Mouse (Mus musculus): ENCODE data around the gene Wipf2. TPM values are rescaled to one million over a fixed set of nuclear protein-coding genes. Genes with fewer than 3 reads are reported as not detected.
A peak's percentile ranks its signal among the peaks of the same experiment; 100 is the strongest.

Gene Wipf2
- polyA plus RNA-seq, 1 experiment from 2014 or later, result 5.4 TPM

GRCm38 (mm10) chr11:98835725-98836124, 27.7 kb upstream of the Wipf2 start:
- H3K36me3 ChIP-seq (ENCODE audit: control insufficient read depth, insufficient read depth, low read length), result peaks cover 10% of the 10 kb centered on the region
- no peaks in the 10 kb centered on the region for H3K9me3 ChIP-seq (ENCODE audit: control insufficient read depth, low read length)
- no peak overlapping the region for H3K4me2 ChIP-seq (replicated peaks; ENCODE audit: low read depth, low read length)
- no peak overlapping the region for H3K4me3 ChIP-seq (ENCODE audit: low read depth, low read length)
- no peak overlapping the region for H3K9ac ChIP-seq (ENCODE audit: low read depth, low read length)
- DNase-seq (ENCODE audit: low spot score) (no peak), ATAC-seq (ENCODE audit: low FRiP score) (no peak)
- peaks cover 8% of the 10 kb centered on the region; the same call in 1 of the 2 replicates for H3K27me3 ChIP-seq (ENCODE audit: control insufficient read depth, insufficient read depth, low read length)
- H3K27ac ChIP-seq (ENCODE audit: low read depth, low read length), result no peak overlapping the region
- H3K4me1 ChIP-seq (replicated peaks; ENCODE audit: control insufficient read depth, insufficient read depth, low read length), result no peaks in the 10 kb centered on the region
- 71% methylated on average over 3 of the region's 3 CpGs for WGBS

- Histone ChIP-seq H3K9me3 (ENCODE audit: control insufficient read depth, low read length) (no peaks in the 10 kb centered on the region), H3K9ac (ENCODE audit: low read depth, low read length) (no peak overlapping the region), H3K36me3 (ENCODE audit: control insufficient read depth, insufficient read depth, low read length) (peaks cover 9% of the 10 kb centered on the region), H3K4me2 (replicated peaks; ENCODE audit: low read depth, low read length) (peak overlapping the region; percentile 98; the same call in 1 of the 2 replicates), H3K4me3 (ENCODE audit: low read depth, low read length) (no peak overlapping the region), H3K27ac (ENCODE audit: low read depth, low read length) (no peak overlapping the region), H3K27me3 (ENCODE audit: control insufficient read depth, insufficient read depth, low read length) (peaks cover 8% of the 10 kb centered on the region; the same call in 1 of the 2 replicates), H3K4me1 (replicated peaks; ENCODE audit: control insufficient read depth, insufficient read depth, low read length) (no peaks in the 10 kb centered on the region)
- no peak for ATAC-seq (ENCODE audit: low FRiP score)
- DNase-seq (ENCODE audit: low spot score), result no peak
- WGBS, result 27% methylated on average over 7 of the region's 7 CpGs
Measured at GRCm38 (mm10) chr11:98836128-98836527, 27.3 kb upstream of the Wipf2 start.

GRCm38 (mm10) chr11:98836651-98837141, 26.7 kb upstream of the Wipf2 start, which contains the start of gene Rapgefl1:
Gene Rapgefl1 (plus strand): TSS chr11:98836785.
- peak; percentile 87 for ATAC-seq (ENCODE audit: low FRiP score)
- under 1% methylated on average over 37 of the region's 48 CpGs for WGBS
- DNase-seq (ENCODE audit: low spot score), result peak; percentile 87
- Histone ChIP-seq H3K36me3 (ENCODE audit: control insufficient read depth, insufficient read depth, low read length) (peaks cover 7% of the 10 kb centered on the region; the same call in 1 of the 2 replicates), H3K4me3 (ENCODE audit: low read depth, low read length) (peak within 1 kb of the TSS; percentile 53), H3K27ac (ENCODE audit: low read depth, low read length) (peak within 1 kb of the TSS; percentile 67; the same call in 1 of the 2 replicates), H3K4me2 (replicated peaks; ENCODE audit: low read depth, low read length) (peak within 1 kb of the TSS; percentile 98), H3K9ac (ENCODE audit: low read depth, low read length) (peak within 1 kb of the TSS; percentile 66), H3K4me1 (replicated peaks; ENCODE audit: control insufficient read depth, insufficient read depth, low read length) (no peaks in the 10 kb centered on the region), H3K27me3 (ENCODE audit: control insufficient read depth, insufficient read depth, low read length) (peaks cover 8% of the 10 kb centered on the region; the same call in 1 of the 2 replicates), H3K9me3 (ENCODE audit: control insufficient read depth, low read length) (no peaks in the 10 kb centered on the region)

- H3K36me3 ChIP-seq (ENCODE audit: control insufficient read depth, insufficient read depth, low read length), result peaks cover 7% of the 10 kb centered on the region; the same call in 1 of the 2 replicates
- peak overlapping the region; percentile 98 for H3K4me2 ChIP-seq (replicated peaks; ENCODE audit: low read depth, low read length)
- ATAC-seq (ENCODE audit: low FRiP score), result peak; percentile 53; the same call in 1 of the 2 replicates
- H3K4me1 ChIP-seq (replicated peaks; ENCODE audit: control insufficient read depth, insufficient read depth, low read length), result no peaks in the 10 kb centered on the region
- H3K27me3 ChIP-seq (ENCODE audit: control insufficient read depth, insufficient read depth, low read length), result peaks cover 8% of the 10 kb centered on the region; the same call in 1 of the 2 replicates
- 1% methylated on average over 29 of the region's 29 CpGs for WGBS
- no peaks in the 10 kb centered on the region for H3K9me3 ChIP-seq (ENCODE audit: control insufficient read depth, low read length)
- no peak overlapping the region for H3K27ac ChIP-seq (ENCODE audit: low read depth, low read length)
- DNase-seq (ENCODE audit: low spot score), result peak; percentile 39
- H3K9ac ChIP-seq (ENCODE audit: low read depth, low read length), result peak overlapping the region; percentile 66
- peak overlapping the region; percentile 53 for H3K4me3 ChIP-seq (ENCODE audit: low read depth, low read length)
Measured at GRCm38 (mm10) chr11:98837231-98837704, 26.2 kb upstream of the Wipf2 start.

GRCm38 (mm10) chr11:98837917-98838316, 25.5 kb upstream of the Wipf2 start:
- no peaks in the 10 kb centered on the region for H3K4me1 ChIP-seq (replicated peaks; ENCODE audit: control insufficient read depth, insufficient read depth, low read length)
- H3K9me3 ChIP-seq (ENCODE audit: control insufficient read depth, low read length), result no peaks in the 10 kb centered on the region
- ATAC-seq (ENCODE audit: low FRiP score), result no peak
- no peak overlapping the region; the same call in 1 of the 2 replicates for H3K4me3 ChIP-seq (ENCODE audit: low read depth, low read length)
- no peak overlapping the region for H3K27ac ChIP-seq (ENCODE audit: low read depth, low read length)
- H3K36me3 ChIP-seq (ENCODE audit: control insufficient read depth, insufficient read depth, low read length), result peaks cover 4% of the 10 kb centered on the region; the same call in 1 of the 2 replicates
- WGBS, result 58% methylated on average over 11 of the region's 11 CpGs
- H3K9ac ChIP-seq (ENCODE audit: low read depth, low read length), result no peak overlapping the region
- peak overlapping the region; percentile 98; the same call in 1 of the 2 replicates for H3K4me2 ChIP-seq (replicated peaks; ENCODE audit: low read depth, low read length)
- DNase-seq (ENCODE audit: low spot score), result no peak
- peaks cover 8% of the 10 kb centered on the region; the same call in 1 of the 2 replicates for H3K27me3 ChIP-seq (ENCODE audit: control insufficient read depth, insufficient read depth, low read length)

- H3K27me3 ChIP-seq (ENCODE audit: control insufficient read depth, insufficient read depth, low read length), result peaks cover 8% of the 10 kb centered on the region; the same call in 1 of the 2 replicates
- ATAC-seq (ENCODE audit: low FRiP score), result no peak
- H3K9me3 ChIP-seq (ENCODE audit: control insufficient read depth, low read length), result no peaks in the 10 kb centered on the region
- WGBS, result 76% methylated on average over 9 of the region's 9 CpGs
- H3K4me1 ChIP-seq (replicated peaks; ENCODE audit: control insufficient read depth, insufficient read depth, low read length), result no peaks in the 10 kb centered on the region
- DNase-seq (ENCODE audit: low spot score), result no peak
- H3K27ac ChIP-seq (ENCODE audit: low read depth, low read length), result no peak overlapping the region
- H3K4me2 ChIP-seq (replicated peaks; ENCODE audit: low read depth, low read length), result no peak overlapping the region
- no peaks in the 10 kb centered on the region for H3K36me3 ChIP-seq (ENCODE audit: control insufficient read depth, insufficient read depth, low read length)
- no peak overlapping the region for H3K9ac ChIP-seq (ENCODE audit: low read depth, low read length)
- no peak overlapping the region for H3K4me3 ChIP-seq (ENCODE audit: low read depth, low read length)
Measured at GRCm38 (mm10) chr11:98838512-98838911, 24.9 kb upstream of the Wipf2 start.

GRCm38 (mm10) chr11:98839402-98839801, 24.0 kb upstream of the Wipf2 start:
- no peaks in the 10 kb centered on the region for H3K4me1 ChIP-seq (replicated peaks; ENCODE audit: control insufficient read depth, insufficient read depth, low read length)
- H3K9me3 ChIP-seq (ENCODE audit: control insufficient read depth, low read length), result no peaks in the 10 kb centered on the region
- H3K27me3 ChIP-seq (ENCODE audit: control insufficient read depth, insufficient read depth, low read length), result peaks cover 8% of the 10 kb centered on the region; the same call in 1 of the 2 replicates
- H3K9ac ChIP-seq (ENCODE audit: low read depth, low read length), result no peak overlapping the region
- no peak overlapping the region for H3K4me2 ChIP-seq (replicated peaks; ENCODE audit: low read depth, low read length)
- ATAC-seq (ENCODE audit: low FRiP score) (no peak), DNase-seq (ENCODE audit: low spot score) (no peak)
- WGBS, result 41% methylated on average over 6 of the region's 6 CpGs
- H3K36me3 ChIP-seq (ENCODE audit: control insufficient read depth, insufficient read depth, low read length), result no peaks in the 10 kb centered on the region
- no peak overlapping the region for H3K27ac ChIP-seq (ENCODE audit: low read depth, low read length)
- H3K4me3 ChIP-seq (ENCODE audit: low read depth, low read length), result no peak overlapping the region

GRCm38 (mm10) chr11:98839897-98840296, 23.5 kb upstream of the Wipf2 start:
- Histone ChIP-seq H3K9me3 (ENCODE audit: control insufficient read depth, low read length) (no peaks in the 10 kb centered on the region), H3K27me3 (ENCODE audit: control insufficient read depth, insufficient read depth, low read length) (peaks cover 8% of the 10 kb centered on the region; the same call in 1 of the 2 replicates), H3K4me1 (replicated peaks; ENCODE audit: control insufficient read depth, insufficient read depth, low read length) (no peaks in the 10 kb centered on the region), H3K9ac (ENCODE audit: low read depth, low read length) (no peak overlapping the region), H3K27ac (ENCODE audit: low read depth, low read length) (no peak overlapping the region), H3K4me3 (ENCODE audit: low read depth, low read length) (no peak overlapping the region), H3K36me3 (ENCODE audit: control insufficient read depth, insufficient read depth, low read length) (no peaks in the 10 kb centered on the region), H3K4me2 (replicated peaks; ENCODE audit: low read depth, low read length) (no peak overlapping the region)
- WGBS, result 67% methylated on average over 10 of the region's 10 CpGs
- ATAC-seq (ENCODE audit: low FRiP score), result no peak
- no peak for DNase-seq (ENCODE audit: low spot score)

- no peak for DNase-seq (ENCODE audit: low spot score)
- ATAC-seq (ENCODE audit: low FRiP score), result no peak
- no peaks in the 10 kb centered on the region for H3K36me3 ChIP-seq (ENCODE audit: control insufficient read depth, insufficient read depth, low read length)
- H3K4me1 ChIP-seq (replicated peaks; ENCODE audit: control insufficient read depth, insufficient read depth, low read length), result peaks cover 6% of the 10 kb centered on the region
- WGBS, result 62% methylated on average over 13 of the region's 13 CpGs
- no peak overlapping the region for H3K4me3 ChIP-seq (ENCODE audit: low read depth, low read length)
- H3K9ac ChIP-seq (ENCODE audit: low read depth, low read length), result no peak overlapping the region
- H3K27me3 ChIP-seq (ENCODE audit: control insufficient read depth, insufficient read depth, low read length), result no peaks in the 10 kb centered on the region; the same call in 1 of the 2 replicates
- no peak overlapping the region for H3K4me2 ChIP-seq (replicated peaks; ENCODE audit: low read depth, low read length)
- no peak overlapping the region for H3K27ac ChIP-seq (ENCODE audit: low read depth, low read length)
- no peaks in the 10 kb centered on the region for H3K9me3 ChIP-seq (ENCODE audit: control insufficient read depth, low read length)
Measured at GRCm38 (mm10) chr11:98846016-98846415, 17.4 kb upstream of the Wipf2 start.

Data from hindbrain, embryonic 11.5 days (tissue).